Mouse (Mus musculus) ES-E14 (cell line): ENCODE measurements around the gene Gjd3.

Source experiments
- HCFC1 ChIP-seq: IDR thresholded peaks from 2 replicates; pipeline ENCODE4 v1.6.1; 2012; ENCODE audit warnings: low read length, inconsistent platforms, borderline replicate concordance; ENCODE audit not compliant: insufficient read depth
- ZNF384 ChIP-seq: IDR thresholded peaks from 2 replicates; pipeline ENCODE4 v1.6.1; 2012; ENCODE audit warnings: low read depth, low read length, inconsistent platforms

DNA sequence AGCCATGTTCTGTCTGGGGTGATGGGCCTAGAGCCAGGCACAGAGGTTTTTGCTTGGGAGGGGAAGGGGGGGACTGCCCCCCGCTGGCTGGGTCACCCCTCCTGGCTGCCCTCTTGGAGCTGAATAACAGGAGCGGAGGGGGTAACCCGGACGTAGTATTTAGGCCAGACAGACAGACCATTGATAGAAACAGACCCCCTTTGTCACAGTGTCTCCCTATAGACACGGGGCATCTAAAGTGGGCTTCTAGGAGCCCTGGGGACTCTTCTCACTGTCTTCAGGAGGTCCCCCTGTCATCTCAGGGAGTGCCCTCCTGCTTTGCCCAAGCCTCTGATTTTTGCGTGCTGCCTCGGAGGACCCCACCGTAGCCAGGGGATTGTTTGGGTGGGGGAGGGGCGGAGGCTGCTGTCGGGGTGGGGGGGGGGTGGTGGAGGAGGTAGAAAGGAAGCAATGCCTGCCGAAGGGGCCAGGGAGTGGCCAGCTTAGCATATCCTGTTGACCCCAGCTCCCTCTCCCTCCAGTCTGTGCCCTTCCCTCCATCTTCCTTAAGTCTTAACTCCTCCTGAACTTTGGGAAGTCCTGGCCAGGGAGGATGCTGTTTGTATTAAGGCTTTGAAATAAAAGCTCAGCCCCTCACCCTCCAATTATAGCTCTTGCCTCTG lies 17.3 kb downstream of the Gjd3 start:
- TF ChIP-seq HCFC1, result no peak
- no peak for TF ChIP-seq ZNF384
